Mouse (Mus musculus): ENCODE measurements around the gene Ptprg. TPM values are rescaled to one million over a fixed set of nuclear protein-coding genes. Genes with fewer than 3 reads are reported as not detected.

The Ptprg gene
- total RNA-seq (2017) = 0.49 TPM in 1 of 2 replicates, not detected in the other

- no peak for ATAC-seq (ENCODE audit: extremely low read depth, insufficient number of reproducible peaks, low FRiP score, poor library complexity, severe bottlenecking)
Observed at GRCm38 (mm10) chr14:11553273-11553665, at the start of gene Ptprg. Gene Ptprg (plus strand): TSS chr14:11553532.

DNA sequence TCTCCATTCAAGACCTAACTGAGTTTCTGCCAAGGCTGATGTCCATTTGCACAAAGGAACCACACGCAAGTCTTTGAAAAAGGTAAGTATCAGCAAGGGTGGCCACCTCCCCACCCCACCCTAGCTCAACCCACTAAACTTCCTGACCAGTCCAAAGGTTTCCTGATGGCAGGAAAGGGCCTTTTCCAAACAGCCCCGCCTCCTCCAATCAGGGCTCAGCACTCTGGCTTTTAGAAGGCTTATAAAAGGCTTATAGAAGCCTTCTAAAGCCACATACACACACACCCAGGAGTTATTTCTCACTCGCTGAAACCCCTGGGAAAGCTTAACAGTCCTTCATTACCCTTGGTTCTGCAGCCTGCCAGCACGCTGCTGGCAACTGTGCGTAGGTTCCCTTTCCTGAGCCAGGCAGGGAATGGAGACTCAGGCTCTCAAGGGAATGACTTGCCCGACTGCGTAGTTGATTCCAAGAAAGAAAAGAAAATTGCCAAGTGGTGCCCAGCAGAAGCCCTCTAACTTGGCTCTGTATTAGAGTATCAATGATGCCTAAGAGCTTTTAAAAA lies 49.4 kb upstream of the Ptprg start:
- ATAC-seq (ENCODE audit: extremely low read depth, insufficient number of reproducible peaks, low FRiP score, poor library complexity, severe bottlenecking) = no peak

- ATAC-seq (ENCODE audit: extremely low read depth, insufficient number of reproducible peaks, low FRiP score, poor library complexity, severe bottlenecking) = no peak
Observed at GRCm38 (mm10) chr14:11510173-11510572, 43.2 kb upstream of the Ptprg start.

GRCm38 (mm10) chr14:11519171-11519570 lies 34.2 kb upstream of the Ptprg start:
- no peak for ATAC-seq (ENCODE audit: extremely low read depth, insufficient number of reproducible peaks, low FRiP score, poor library complexity, severe bottlenecking)

- ATAC-seq (ENCODE audit: extremely low read depth, insufficient number of reproducible peaks, low FRiP score, poor library complexity, severe bottlenecking) = no peak
Observed at GRCm38 (mm10) chr14:11523052-11523451, 30.3 kb upstream of the Ptprg start.

- no peak for ATAC-seq (ENCODE audit: extremely low read depth, insufficient number of reproducible peaks, low FRiP score, poor library complexity, severe bottlenecking)
Observed at GRCm38 (mm10) chr14:11529591-11529990, 23.7 kb upstream of the Ptprg start.

DNA sequence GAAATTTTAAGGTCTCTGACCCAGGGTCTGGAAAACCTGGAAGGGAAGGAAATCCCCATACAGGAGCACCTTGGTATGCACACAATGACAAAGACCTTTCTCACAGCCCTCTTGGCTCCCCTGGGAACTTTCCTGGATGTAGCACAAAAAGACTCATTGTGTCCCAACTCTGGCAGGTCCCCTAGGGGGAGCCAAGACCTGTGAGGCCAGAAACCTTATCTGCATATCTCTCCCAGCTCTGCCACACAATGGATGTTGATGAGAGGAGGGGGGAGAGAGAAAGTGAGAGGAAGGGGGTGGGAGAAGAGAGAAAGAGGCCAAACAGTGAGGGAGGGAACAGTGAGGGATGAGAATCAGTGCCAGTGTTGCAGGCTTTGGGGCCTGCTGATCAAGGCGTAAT lies 18.9 kb upstream of the Ptprg start:
- no peak for ATAC-seq (ENCODE audit: extremely low read depth, insufficient number of reproducible peaks, low FRiP score, poor library complexity, severe bottlenecking)

GRCm38 (mm10) chr14:11536121-11536520 lies 17.2 kb upstream of the Ptprg start:
- ATAC-seq (ENCODE audit: extremely low read depth, insufficient number of reproducible peaks, low FRiP score, poor library complexity, severe bottlenecking) = no peak

DNA sequence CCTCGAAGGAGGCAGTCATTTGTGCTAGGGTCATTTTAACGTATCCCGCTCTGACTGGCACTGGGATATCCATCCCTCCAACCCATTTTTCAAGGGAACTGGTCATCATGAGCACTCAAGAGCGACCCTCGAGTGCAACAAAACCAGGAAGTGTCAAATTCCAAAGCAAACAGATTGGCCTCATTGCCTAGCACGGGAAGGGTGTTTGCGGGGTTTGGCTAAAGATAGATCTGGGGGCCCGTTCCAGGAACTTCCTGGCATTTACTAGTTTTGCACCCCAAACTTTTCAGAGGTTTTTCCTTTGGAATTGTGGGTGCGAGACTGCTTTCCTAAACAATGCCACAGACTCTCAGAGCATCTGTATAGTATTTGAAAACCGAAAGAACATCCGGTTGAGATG lies 1.4 kb upstream of the Ptprg start:
- ATAC-seq (ENCODE audit: extremely low read depth, insufficient number of reproducible peaks, low FRiP score, poor library complexity, severe bottlenecking) = no peak

GRCm38 (mm10) chr14:11552521-11553272 lies 635 bp upstream of the Ptprg start:
- no peak for ATAC-seq (ENCODE audit: extremely low read depth, insufficient number of reproducible peaks, low FRiP score, poor library complexity, severe bottlenecking)

DNA sequence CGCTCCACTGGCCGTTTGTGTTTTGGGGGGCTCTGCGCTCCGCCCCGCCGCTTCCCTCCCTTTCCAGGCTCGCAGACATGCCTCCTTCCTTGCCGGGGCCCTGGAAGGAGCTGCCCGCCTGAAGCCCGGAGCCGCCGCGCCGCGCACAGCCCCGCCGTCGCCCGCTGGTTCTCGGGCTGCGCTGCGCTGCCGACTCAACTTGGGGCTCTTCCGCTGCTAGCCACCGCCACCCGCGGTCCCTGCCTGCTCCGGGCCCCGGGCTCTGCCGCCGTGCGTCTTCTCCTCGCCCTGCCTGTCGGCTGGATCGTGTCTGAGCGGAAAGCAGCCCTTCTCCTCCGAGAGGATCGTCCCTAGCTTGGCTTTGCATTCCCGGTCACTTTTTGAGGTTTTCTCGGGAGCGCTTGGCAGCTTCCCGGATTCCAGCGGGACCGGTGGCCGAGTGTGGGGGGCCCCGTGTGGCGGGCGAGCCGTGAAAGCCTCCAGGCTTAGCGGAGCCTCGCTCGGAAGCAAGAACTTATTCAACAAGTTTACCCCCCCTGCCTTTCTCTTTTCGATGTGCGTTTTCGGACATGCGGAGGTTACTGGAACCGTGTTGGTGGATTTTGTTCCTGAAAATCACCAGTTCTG lies 460 bp downstream of the Ptprg start:
- ATAC-seq (ENCODE audit: extremely low read depth, insufficient number of reproducible peaks, low FRiP score, poor library complexity, severe bottlenecking) = no peak

GRCm38 (mm10) chr14:11554306-11555041 lies 1.1 kb downstream of the Ptprg start:
- no peak for ATAC-seq (ENCODE audit: extremely low read depth, insufficient number of reproducible peaks, low FRiP score, poor library complexity, severe bottlenecking)

- no peak for ATAC-seq (ENCODE audit: extremely low read depth, insufficient number of reproducible peaks, low FRiP score, poor library complexity, severe bottlenecking)
Observed at GRCm38 (mm10) chr14:11555061-11555501, 1.7 kb downstream of the Ptprg start.

DNA sequence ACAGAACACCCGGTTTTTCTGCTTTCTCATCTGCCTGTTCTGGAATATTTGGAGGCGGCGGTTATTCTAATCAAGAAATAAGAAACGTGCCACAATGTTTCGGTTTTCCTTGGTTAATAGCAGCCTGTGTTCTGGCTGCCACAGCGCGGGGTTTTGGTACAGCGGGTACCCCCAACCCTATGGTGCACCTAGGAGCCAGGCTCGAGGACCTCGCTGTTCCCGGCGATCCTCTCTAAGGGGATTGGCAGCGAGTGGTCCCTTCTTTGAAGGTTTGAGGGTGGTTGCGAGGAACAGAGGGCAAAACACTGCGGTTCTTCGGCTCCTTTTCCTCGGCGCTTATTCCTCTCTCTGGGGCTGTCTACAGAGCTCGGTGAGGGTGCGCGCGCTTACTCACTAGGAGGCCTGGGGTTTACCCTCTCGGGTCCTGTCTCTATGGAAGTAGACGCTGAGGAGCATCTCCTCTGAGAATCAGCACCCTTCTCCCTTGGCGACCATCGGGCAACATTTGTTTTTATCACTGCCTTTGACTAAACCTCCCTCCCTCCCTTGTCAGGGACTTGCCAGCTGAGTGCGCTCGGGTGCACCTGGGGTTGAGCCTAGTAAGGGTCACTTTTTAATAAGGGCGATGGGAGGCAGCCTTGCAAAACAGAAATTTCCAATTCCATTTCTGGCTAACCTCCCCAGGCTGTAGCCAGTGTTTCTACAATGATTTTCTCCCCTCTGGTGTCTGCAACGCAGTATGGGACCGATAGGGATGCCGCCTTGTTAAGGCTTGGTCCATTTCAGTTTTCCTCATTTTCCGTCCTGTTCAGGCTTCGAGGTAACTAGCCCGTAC lies 2.4 kb downstream of the Ptprg start:
- ATAC-seq (ENCODE audit: extremely low read depth, insufficient number of reproducible peaks, low FRiP score, poor library complexity, severe bottlenecking) = no peak

DNA sequence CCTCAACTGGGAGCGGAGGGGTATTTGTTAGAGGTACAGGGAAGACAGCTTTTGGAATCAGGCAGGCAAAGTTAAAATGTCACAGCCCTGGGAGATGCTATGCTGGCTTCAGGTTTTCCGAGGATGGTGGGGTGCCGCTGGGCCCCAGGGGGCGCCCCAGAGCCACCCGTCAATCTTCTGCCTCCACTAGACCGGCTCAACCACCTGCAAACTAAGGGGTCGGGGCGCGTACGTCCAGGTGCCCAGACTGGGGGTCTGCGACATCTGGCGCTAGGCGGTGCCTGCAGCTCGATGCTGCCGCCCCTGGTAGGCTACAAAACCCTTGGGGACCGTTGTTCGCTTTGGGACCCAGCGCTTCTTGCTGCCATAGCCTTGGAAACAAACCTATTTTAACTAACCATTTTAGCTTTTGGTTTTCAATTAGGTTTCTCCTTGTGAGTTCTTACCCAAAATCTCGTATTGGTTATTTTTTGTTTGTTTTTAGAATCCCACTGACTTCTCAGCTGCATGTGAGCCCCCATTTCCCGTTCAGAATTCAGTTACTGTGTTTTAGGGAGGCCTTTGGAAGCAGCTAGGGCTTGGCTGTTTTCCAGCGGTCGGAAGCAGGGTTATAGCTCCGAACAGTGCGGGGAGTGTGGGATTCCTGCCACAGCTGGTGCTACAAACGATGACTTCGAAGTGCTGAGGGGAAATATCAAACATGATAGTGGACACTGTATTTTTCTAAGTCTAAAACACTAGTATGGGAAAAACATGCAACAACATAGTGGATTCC lies 3.2 kb downstream of the Ptprg start:
- no peak for ATAC-seq (ENCODE audit: extremely low read depth, insufficient number of reproducible peaks, low FRiP score, poor library complexity, severe bottlenecking)

- no peak for ATAC-seq (ENCODE audit: extremely low read depth, insufficient number of reproducible peaks, low FRiP score, poor library complexity, severe bottlenecking)
Observed at GRCm38 (mm10) chr14:11558496-11558895, 5.2 kb downstream of the Ptprg start.

DNA sequence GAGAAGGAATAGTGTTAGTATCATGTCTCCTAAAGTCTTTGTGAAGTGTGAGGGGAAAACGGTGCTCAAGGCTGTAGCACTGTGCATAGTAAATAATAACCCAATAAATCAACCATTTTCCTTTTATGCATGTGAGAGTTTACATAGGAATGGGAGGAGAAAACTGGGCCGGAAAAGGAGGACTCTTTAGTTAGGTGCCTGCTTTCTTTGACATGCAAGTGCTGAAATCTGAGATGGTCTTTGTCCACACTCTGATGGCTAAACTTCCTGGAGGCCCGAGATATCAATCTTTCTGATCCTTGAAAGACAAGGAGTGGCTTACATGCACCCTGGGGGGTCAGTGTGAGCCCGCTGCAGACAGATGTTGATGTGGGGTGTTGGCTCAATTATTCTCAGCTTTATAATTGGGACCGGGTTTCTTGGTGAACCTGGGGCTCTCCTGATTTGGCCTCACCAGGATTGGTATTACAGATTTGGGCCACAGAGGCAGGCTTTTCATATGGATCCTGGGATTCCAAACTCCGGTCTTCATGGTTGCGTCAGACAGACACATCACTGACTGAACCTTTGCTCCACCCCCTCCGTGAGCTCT lies 7.4 kb downstream of the Ptprg start:
- ATAC-seq (ENCODE audit: extremely low read depth, insufficient number of reproducible peaks, low FRiP score, poor library complexity, severe bottlenecking) = no peak

- ATAC-seq (ENCODE audit: extremely low read depth, insufficient number of reproducible peaks, low FRiP score, poor library complexity, severe bottlenecking) = no peak
Observed at GRCm38 (mm10) chr14:11561397-11561796, 8.1 kb downstream of the Ptprg start.

Data from neutrophil, adult 5-6 weeks (primary cell).